Mouse (Mus musculus): ENCODE results near the gene Sulf2. TPM values are rescaled to one million over a fixed set of nuclear protein-coding genes. Genes with fewer than 3 reads are reported as not detected.
A peak's percentile ranks its signal among the peaks of the same experiment; 100 is the strongest.

Gene Sulf2
- polyA plus RNA-seq, 1 experiment from 2014 or later, result 73.6 TPM

GRCm38 (mm10) chr2:166137467-166137866 lies 18.0 kb downstream of the Sulf2 start:
- 81% methylated on average over 4 of the region's 4 CpGs for WGBS
- no peaks in the 10 kb centered on the region for H3K36me3 ChIP-seq (ENCODE audit: control insufficient read depth, insufficient read depth, low read length)
- no peak overlapping the region for H3K4me3 ChIP-seq (ENCODE audit: low read length)
- no peak for ATAC-seq
- H3K27me3 ChIP-seq (replicated peaks; ENCODE audit: control insufficient read depth, insufficient read depth, low read length), result no peaks in the 10 kb centered on the region
- no peak overlapping the region for H3K9ac ChIP-seq (ENCODE audit: low read depth, low read length)
- peaks cover 15% of the 10 kb centered on the region for H3K4me1 ChIP-seq (ENCODE audit: control insufficient read depth, insufficient read depth, low read depth, low read length)
- no peak overlapping the region for H3K27ac ChIP-seq (ENCODE audit: low read depth, low read length)
- H3K4me2 ChIP-seq (ENCODE audit: low read length), result no peak overlapping the region
- no peaks in the 10 kb centered on the region for H3K9me3 ChIP-seq (ENCODE audit: control insufficient read depth, low read length)

DNA sequence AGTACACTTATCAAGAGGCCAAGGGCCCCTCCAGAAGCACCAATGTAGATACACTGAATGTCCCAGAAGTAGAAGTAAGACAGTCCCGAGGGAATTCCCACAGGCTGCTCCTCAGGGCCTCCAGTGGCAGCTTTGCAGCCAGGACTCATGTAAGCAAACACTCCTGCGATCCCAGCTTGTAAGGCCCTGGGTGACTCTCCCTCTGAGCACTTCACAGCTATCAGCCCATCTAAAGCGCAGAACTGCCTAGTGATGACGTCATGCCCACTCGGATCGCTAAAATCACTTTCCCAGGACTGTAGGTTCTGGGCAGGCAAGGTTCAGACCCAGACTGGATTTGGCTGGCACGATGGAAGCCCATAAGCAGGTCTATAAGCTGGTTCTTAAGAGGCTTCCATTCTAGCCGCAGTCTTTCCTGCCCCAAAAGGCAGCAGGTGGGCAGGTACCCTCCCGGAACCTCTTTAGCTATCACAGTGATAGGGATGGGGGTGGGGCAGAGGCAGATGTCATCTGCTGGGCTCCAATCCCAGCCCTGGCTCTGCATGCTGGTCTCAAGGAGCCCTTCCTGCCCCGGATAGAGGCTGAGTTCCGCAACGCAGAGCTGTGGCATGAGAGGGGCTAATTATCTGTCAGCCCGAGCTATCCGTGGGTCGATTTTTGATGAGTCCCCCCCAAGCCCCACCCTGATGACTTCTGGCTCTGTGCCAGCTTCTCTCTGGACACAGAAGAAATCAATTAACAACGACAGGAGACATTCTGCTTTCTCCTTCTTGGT lies 19.6 kb downstream of the Sulf2 start:
- H3K27me3 ChIP-seq (replicated peaks; ENCODE audit: control insufficient read depth, insufficient read depth, low read length), result no peaks in the 10 kb centered on the region
- ATAC-seq, result peak; percentile 74
- WGBS, result 31% methylated on average over 16 of the region's 16 CpGs
- H3K36me3 ChIP-seq (ENCODE audit: control insufficient read depth, insufficient read depth, low read length), result peaks cover 2% of the 10 kb centered on the region; the same call in 1 of the 2 replicates
- no peak overlapping the region for H3K4me3 ChIP-seq (ENCODE audit: low read length)
- H3K27ac ChIP-seq (ENCODE audit: low read depth, low read length), result no peak overlapping the region; the same call in 1 of the 2 replicates
- H3K9ac ChIP-seq (ENCODE audit: low read depth, low read length), result 0 out of 2 replicates have a peak overlapping the region, but pooled peaks have one; percentile 11
- H3K4me1 ChIP-seq (ENCODE audit: control insufficient read depth, insufficient read depth, low read depth, low read length), result peaks cover 13% of the 10 kb centered on the region
- 0 out of 2 replicates have a peak overlapping the region, but pooled peaks have one; percentile 15 for H3K4me2 ChIP-seq (ENCODE audit: low read length)
- no peaks in the 10 kb centered on the region for H3K9me3 ChIP-seq (ENCODE audit: control insufficient read depth, low read length)

DNA sequence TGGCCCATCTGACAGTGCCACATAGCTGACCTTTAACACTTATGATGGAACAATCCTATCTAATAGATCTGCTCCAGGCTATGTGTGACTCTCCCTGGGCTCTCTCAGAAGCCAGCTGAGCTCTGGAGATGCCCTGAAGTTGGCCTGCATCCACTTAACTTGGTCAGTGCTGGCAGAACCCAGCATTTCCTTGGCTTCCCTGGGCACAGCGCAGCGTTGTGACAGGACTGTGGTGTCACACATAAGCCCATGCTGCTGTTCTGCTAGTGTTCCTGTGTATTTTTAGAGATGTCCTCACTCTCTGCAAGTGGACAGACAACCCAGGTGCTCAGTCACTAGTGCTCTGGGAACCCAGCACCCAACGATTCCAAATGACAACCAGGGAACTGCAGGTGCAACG lies 26.7 kb downstream of the Sulf2 start:
- no peak for ATAC-seq
- peaks cover 5% of the 10 kb centered on the region; the same call in 1 of the 2 replicates for H3K36me3 ChIP-seq (ENCODE audit: control insufficient read depth, insufficient read depth, low read length)
- H3K4me3 ChIP-seq (ENCODE audit: low read length), result no peak overlapping the region
- H3K9me3 ChIP-seq (ENCODE audit: control insufficient read depth, low read length), result no peaks in the 10 kb centered on the region
- no peak overlapping the region for H3K9ac ChIP-seq (ENCODE audit: low read depth, low read length)
- no peaks in the 10 kb centered on the region for H3K4me1 ChIP-seq (ENCODE audit: control insufficient read depth, insufficient read depth, low read depth, low read length)
- 94% methylated on average over 4 of the region's 4 CpGs for WGBS
- no peak overlapping the region for H3K4me2 ChIP-seq (ENCODE audit: low read length)
- H3K27ac ChIP-seq (ENCODE audit: low read depth, low read length), result no peak overlapping the region
- H3K27me3 ChIP-seq (replicated peaks; ENCODE audit: control insufficient read depth, insufficient read depth, low read length), result no peaks in the 10 kb centered on the region

- H3K27me3 ChIP-seq (replicated peaks; ENCODE audit: control insufficient read depth, insufficient read depth, low read length), result no peaks in the 10 kb centered on the region
- no peak overlapping the region for H3K4me3 ChIP-seq (ENCODE audit: low read length)
- no peak overlapping the region for H3K4me2 ChIP-seq (ENCODE audit: low read length)
- 90% methylated on average over 15 of the region's 15 CpGs for WGBS
- no peak overlapping the region for H3K9ac ChIP-seq (ENCODE audit: low read depth, low read length)
- H3K27ac ChIP-seq (ENCODE audit: low read depth, low read length), result no peak overlapping the region
- no peak for ATAC-seq
- H3K4me1 ChIP-seq (ENCODE audit: control insufficient read depth, insufficient read depth, low read depth, low read length), result no peaks in the 10 kb centered on the region
- H3K9me3 ChIP-seq (ENCODE audit: control insufficient read depth, low read length), result no peaks in the 10 kb centered on the region
- peaks cover 5% of the 10 kb centered on the region; the same call in 1 of the 2 replicates for H3K36me3 ChIP-seq (ENCODE audit: control insufficient read depth, insufficient read depth, low read length)
These were observed 27.4 kb downstream of the Sulf2 start for GRCm38 (mm10) chr2:166128032-166128431.

DNA sequence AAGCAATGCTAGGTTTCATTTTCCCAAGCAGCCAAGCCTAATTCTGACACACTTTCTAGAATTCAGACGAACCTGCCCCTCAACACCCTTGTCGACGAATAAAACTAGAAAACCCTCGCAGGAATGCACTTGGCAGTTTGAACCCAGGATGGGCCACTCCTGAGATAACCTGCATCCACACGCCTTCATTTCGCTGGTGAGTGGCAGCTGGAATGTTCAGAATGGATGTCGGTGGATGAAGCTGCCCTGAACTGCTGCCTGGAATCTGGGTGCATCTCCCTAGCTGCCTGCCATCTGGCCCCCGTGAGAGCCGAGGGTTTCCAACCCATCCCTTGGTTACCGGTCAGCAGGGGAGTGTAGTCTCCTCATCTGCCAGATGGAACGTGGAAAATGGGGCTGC lies 29.1 kb downstream of the Sulf2 start:
- H3K27me3 ChIP-seq (replicated peaks; ENCODE audit: control insufficient read depth, insufficient read depth, low read length), result no peaks in the 10 kb centered on the region
- WGBS, result 76% methylated on average over 11 of the region's 11 CpGs

GRCm38 (mm10) chr2:166125492-166126252 lies 29.8 kb downstream of the Sulf2 start:
- no peak for ATAC-seq
- Histone ChIP-seq H3K9ac (ENCODE audit: low read depth, low read length) (no peak overlapping the region), H3K27ac (ENCODE audit: low read depth, low read length) (no peak overlapping the region), H3K36me3 (ENCODE audit: control insufficient read depth, insufficient read depth, low read length) (0 out of 2 replicates have a peak, but pooled peaks cover under 1% of the 10 kb centered on the region), H3K27me3 (replicated peaks; ENCODE audit: control insufficient read depth, insufficient read depth, low read length) (no peaks in the 10 kb centered on the region), H3K4me3 (ENCODE audit: low read length) (no peak overlapping the region), H3K9me3 (ENCODE audit: control insufficient read depth, low read length) (no peaks in the 10 kb centered on the region), H3K4me2 (ENCODE audit: low read length) (no peak overlapping the region), H3K4me1 (ENCODE audit: control insufficient read depth, insufficient read depth, low read depth, low read length) (no peaks in the 10 kb centered on the region)
- WGBS, result 71% methylated on average over 13 of the region's 13 CpGs

More for the DNA sequence above, 29.1 kb downstream of the Sulf2 start:
- Histone ChIP-seq H3K9me3 (ENCODE audit: control insufficient read depth, low read length) (no peaks in the 10 kb centered on the region), H3K4me1 (ENCODE audit: control insufficient read depth, insufficient read depth, low read depth, low read length) (no peaks in the 10 kb centered on the region), H3K27ac (ENCODE audit: low read depth, low read length) (no peak overlapping the region), H3K9ac (ENCODE audit: low read depth, low read length) (no peak overlapping the region), H3K36me3 (ENCODE audit: control insufficient read depth, insufficient read depth, low read length) (peaks cover 5% of the 10 kb centered on the region; the same call in 1 of the 2 replicates), H3K4me2 (ENCODE audit: low read length) (no peak overlapping the region), H3K4me3 (ENCODE audit: low read length) (no peak overlapping the region)
- no peak for ATAC-seq

DNA sequence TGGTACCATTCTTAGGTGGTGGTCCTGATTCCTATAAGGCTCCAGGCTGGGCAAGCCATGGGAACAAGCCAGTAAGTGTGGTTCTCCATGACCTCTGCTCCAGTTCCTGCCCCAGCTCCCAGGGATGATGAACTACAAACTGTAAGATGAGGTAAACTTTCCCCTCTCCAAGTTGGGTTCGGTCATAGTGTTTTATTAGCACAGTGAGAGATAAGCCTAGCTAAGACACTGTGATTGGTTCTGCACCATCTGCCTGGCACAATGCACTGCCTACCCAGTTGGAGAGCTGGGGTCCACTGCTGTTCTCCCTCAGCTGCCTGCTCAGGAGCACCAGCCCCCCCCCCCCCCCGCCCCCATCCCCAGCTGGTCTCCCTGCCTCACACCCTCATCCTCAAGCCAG lies 30.4 kb downstream of the Sulf2 start:
- no peak overlapping the region for H3K27ac ChIP-seq (ENCODE audit: low read depth, low read length)
- H3K9ac ChIP-seq (ENCODE audit: low read depth, low read length), result no peak overlapping the region
- H3K4me3 ChIP-seq (ENCODE audit: low read length), result no peak overlapping the region
- ATAC-seq, result no peak
- no peak overlapping the region for H3K4me2 ChIP-seq (ENCODE audit: low read length)
- H3K27me3 ChIP-seq (replicated peaks; ENCODE audit: control insufficient read depth, insufficient read depth, low read length), result no peaks in the 10 kb centered on the region
- H3K4me1 ChIP-seq (ENCODE audit: control insufficient read depth, insufficient read depth, low read depth, low read length), result no peaks in the 10 kb centered on the region
- no peaks in the 10 kb centered on the region for H3K36me3 ChIP-seq (ENCODE audit: control insufficient read depth, insufficient read depth, low read length)
- no peaks in the 10 kb centered on the region for H3K9me3 ChIP-seq (ENCODE audit: control insufficient read depth, low read length)
- 61% methylated on average over 1 of the region's 2 CpGs for WGBS

DNA sequence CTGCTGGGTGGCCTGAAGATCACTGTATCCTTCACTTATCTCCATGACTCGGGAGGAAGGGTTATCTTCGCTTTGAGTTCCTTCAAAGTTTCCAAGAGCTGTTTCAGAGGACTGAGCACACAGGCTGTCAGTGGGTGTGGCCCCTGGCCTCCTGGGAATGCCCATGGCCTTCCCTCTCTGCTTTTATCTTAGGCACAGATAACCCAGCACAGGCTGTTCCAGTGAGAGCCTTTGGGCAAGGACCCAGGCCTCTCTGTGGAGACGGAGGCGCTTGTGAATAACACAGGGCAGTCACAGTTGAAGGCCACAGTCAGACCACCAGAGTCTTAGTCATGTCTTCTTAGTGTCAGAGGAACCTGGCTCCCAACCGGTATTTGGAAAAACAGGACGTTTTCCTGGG lies 32.7 kb downstream of the Sulf2 start:
- no peak overlapping the region for H3K27ac ChIP-seq (ENCODE audit: low read depth, low read length)
- 90% methylated on average over 6 of the region's 6 CpGs for whole genome bisulfite sequencing

DNA sequence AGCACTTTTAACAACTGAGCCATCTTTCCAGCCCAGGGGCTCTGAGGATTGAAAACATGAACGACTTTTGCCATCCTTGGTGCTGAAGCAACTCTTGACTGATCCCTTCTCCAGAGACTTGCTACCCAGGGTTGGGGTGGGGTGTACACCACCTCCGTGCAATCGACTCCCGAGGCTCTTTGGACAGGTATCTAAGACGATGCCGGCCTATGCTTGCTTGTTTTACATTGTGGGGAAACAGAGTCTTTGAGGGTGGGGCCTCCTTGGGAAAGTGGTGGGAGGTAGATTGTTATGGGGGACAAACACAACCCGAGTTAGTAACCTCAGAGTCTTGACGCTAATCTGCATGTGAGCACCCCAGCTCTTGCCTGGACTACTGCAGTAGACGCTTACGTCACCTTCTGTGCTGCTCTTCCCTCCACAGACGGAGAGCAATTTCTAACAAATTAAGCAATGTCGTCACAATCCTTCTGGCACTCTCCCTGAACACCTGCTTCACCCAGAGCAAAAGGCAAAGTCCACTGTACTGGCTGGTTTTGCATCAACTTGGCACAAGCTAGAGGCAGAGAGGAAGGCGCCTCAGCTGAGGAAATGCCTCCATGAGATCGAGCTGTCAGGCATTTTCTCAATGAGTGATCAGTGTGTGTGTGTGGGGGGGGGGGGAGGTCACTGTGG lies 33.6 kb downstream of the Sulf2 start:
- no peaks in the 10 kb centered on the region for H3K27me3 ChIP-seq (replicated peaks; ENCODE audit: control insufficient read depth, insufficient read depth, low read length)
- no peaks in the 10 kb centered on the region for H3K9me3 ChIP-seq (ENCODE audit: control insufficient read depth, low read length)
- no peak overlapping the region for H3K4me2 ChIP-seq (ENCODE audit: low read length)
- H3K4me1 ChIP-seq (ENCODE audit: control insufficient read depth, insufficient read depth, low read depth, low read length), result no peaks in the 10 kb centered on the region
- H3K9ac ChIP-seq (ENCODE audit: low read depth, low read length), result no peak overlapping the region
- H3K27ac ChIP-seq (ENCODE audit: low read depth, low read length), result no peak overlapping the region
- H3K4me3 ChIP-seq (ENCODE audit: low read length), result no peak overlapping the region
- no peaks in the 10 kb centered on the region for H3K36me3 ChIP-seq (ENCODE audit: control insufficient read depth, insufficient read depth, low read length)
- WGBS, result 75% methylated on average over 14 of the region's 14 CpGs
- no peak for ATAC-seq

More for the DNA sequence above, 32.7 kb downstream of the Sulf2 start:
- Histone ChIP-seq H3K4me2 (ENCODE audit: low read length) (no peak overlapping the region), H3K9ac (ENCODE audit: low read depth, low read length) (no peak overlapping the region), H3K4me1 (ENCODE audit: control insufficient read depth, insufficient read depth, low read depth, low read length) (no peaks in the 10 kb centered on the region), H3K27me3 (replicated peaks; ENCODE audit: control insufficient read depth, insufficient read depth, low read length) (no peaks in the 10 kb centered on the region), H3K9me3 (ENCODE audit: control insufficient read depth, low read length) (no peaks in the 10 kb centered on the region), H3K4me3 (ENCODE audit: low read length) (no peak overlapping the region), H3K36me3 (ENCODE audit: control insufficient read depth, insufficient read depth, low read length) (no peaks in the 10 kb centered on the region)
- ATAC-seq, result no peak

Data from hindbrain, embryonic 16.5 days (tissue).